Mouse (Mus musculus) testis, adult 2 months (tissue): ENCODE data around the gene Chrd.

Source experiments
- CTCF ChIP-seq: fragments of 200-500 bp; IDR thresholded peaks from 2 replicates; pipeline ENCODE4 v1.5.1; 2012; ENCODE audit warnings: low read depth, mild to moderate bottlenecking, inconsistent platforms, low read length, moderate library complexity; ENCODE audit not compliant: control insufficient read depth, insufficient read depth, insufficient replicate concordance
- POLR2A ChIP-seq: fragments of 200-500 bp; IDR thresholded peaks from 2 replicates; pipeline ENCODE4 v1.6.1; 2012; ENCODE audit warnings: low read depth, mild to moderate bottlenecking, inconsistent platforms, low read length, moderate library complexity; ENCODE audit not compliant: control insufficient read depth

DNA sequence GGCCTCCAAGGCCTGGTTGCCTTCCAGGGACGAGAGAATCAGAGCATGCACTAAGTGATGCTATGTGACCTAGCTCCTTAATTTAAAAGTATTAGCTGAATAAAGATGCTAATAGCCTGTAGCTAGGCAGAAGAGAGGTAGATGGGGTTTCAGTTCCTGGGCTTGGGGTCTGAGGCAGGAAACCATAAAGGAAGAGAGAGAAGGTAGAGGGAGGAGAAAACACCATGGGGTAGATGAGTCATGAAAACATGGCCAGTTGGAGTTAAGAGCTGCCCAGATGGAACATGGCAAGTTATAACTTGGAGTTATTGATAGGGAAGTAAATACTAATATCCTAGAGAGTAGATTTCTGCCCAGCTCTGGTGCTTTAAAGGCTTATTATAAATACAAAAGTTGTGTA, 24.5 kb downstream of the Chrd start:
- TF ChIP-seq POLR2A (no peak), CTCF (no peak)
